Mouse (Mus musculus) limb, embryonic 13.5 days (tissue): ENCODE results near the gene Olfr541. TPM values are rescaled to one million over a fixed set of nuclear protein-coding genes. Genes with fewer than 3 reads are reported as not detected.
"Not testable (repeated sequence)": the region's sequence is repeated elsewhere in the genome, so short reads cannot be mapped to it uniquely, and the experiment has no call there.

Source experiments
- ATAC-seq: fragments of 200-750 bp; cut with Nextera tagmentation; 2 replicates; pipeline ENCODE4 v1.8.0; 2017; ENCODE audit warnings: low read depth, moderate number of reproducible peaks, moderate TSS enrichment; ENCODE audit not compliant: low FRiP score
- H3K27ac ChIP-seq: fragments of 300-500 bp; sonication (generic); 2 replicates; pipeline ENCODE4 v1.5.1; 2015; ENCODE audit warnings: inconsistent platforms, mild to moderate bottlenecking, moderate library complexity
- H3K27me3 ChIP-seq: fragments of 300-500 bp; sonication (generic); 2 replicates; pipeline ENCODE4 v1.6.1; 2015; ENCODE audit warnings: mild to moderate bottlenecking, inconsistent platforms
- H3K36me3 ChIP-seq: fragments of 300-500 bp; sonication (generic); 2 replicates; pipeline ENCODE4 v1.6.1; 2015; ENCODE audit warnings: inconsistent platforms, mild to moderate bottlenecking, moderate library complexity
- H3K4me1 ChIP-seq: fragments of 300-500 bp; sonication (generic); 2 replicates; pipeline ENCODE4 v1.6.1; 2015; ENCODE audit warnings: inconsistent platforms
- H3K4me2 ChIP-seq: fragments of 300-500 bp; sonication (generic); replicated peaks from 2 replicates; pipeline ENCODE4 v1.6.1; 2015; ENCODE audit warnings: inconsistent platforms, mild to moderate bottlenecking, moderate library complexity
- H3K4me3 ChIP-seq: fragments of 300-500 bp; sonication (generic); 2 replicates; pipeline ENCODE4 v1.5.1; 2015; ENCODE audit warnings: moderate library complexity, mild to moderate bottlenecking, inconsistent platforms
- H3K9ac ChIP-seq: fragments of 300-500 bp; sonication (generic); 2 replicates; pipeline ENCODE4 v1.6.1; 2015; ENCODE audit warnings: mild to moderate bottlenecking, inconsistent platforms
- H3K9me3 ChIP-seq: fragments of 300-500 bp; sonication (generic); 2 replicates; pipeline ENCODE4 v1.6.1; 2016; ENCODE audit warnings: inconsistent platforms
- WGBS: fragments of 180-500 bp; shearing (Covaris S2); methylation state at CpG from one replicate; pipeline ENCODE4 v1.1.7; 2015; 5-methylcytosine and 5-hydroxymethylcytosine counted together
- polyA plus RNA-seq: library from polyadenylated mRNA; unstranded; fragments of >200 nt; fragmentation: Nextera tagmentation; extraction: Ambion mirVana; gene quantifications from 2 replicates; pipeline ENCODE4 v1.2.1, GENCODE M21; 2015

Gene Olfr541
- not detected in 2 replicates for polyA plus RNA-seq

DNA sequence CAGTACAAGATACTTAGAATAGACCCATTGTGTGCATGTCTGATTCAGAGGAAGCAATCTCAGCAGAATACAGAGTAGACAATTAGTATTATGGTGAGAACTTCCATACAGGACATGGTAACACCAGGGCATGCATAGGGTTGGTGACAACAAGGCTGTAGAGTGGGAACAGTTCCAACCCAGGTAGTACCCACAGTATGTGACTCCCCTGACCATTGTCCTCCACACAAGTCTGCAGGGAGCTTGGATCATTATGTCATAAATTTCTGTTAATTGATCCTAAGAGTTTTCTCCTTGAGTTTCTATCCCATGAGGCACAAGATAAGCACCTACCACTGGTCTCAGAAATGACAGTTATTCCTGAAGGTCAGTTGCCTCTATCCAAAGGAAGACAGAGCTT is at the start of gene Olfr541:
TSS of gene Olfr541 (plus strand) at position 301 of the 400 bp plus-strand sequence.
- ATAC-seq: no peak
- H3K4me2 ChIP-seq: no peak within 1 kb of the TSS
- no peaks in the 10 kb centered on the region for H3K27me3 ChIP-seq
- no peaks in the 10 kb centered on the region for H3K4me1 ChIP-seq
- no peak within 1 kb of the TSS for H3K9ac ChIP-seq
- H3K27ac ChIP-seq: no peak within 1 kb of the TSS
- H3K4me3 ChIP-seq: no peak within 1 kb of the TSS
- no peaks in the 10 kb centered on the region for H3K36me3 ChIP-seq
- no peaks in the 10 kb centered on the region for H3K9me3 ChIP-seq

DNA sequence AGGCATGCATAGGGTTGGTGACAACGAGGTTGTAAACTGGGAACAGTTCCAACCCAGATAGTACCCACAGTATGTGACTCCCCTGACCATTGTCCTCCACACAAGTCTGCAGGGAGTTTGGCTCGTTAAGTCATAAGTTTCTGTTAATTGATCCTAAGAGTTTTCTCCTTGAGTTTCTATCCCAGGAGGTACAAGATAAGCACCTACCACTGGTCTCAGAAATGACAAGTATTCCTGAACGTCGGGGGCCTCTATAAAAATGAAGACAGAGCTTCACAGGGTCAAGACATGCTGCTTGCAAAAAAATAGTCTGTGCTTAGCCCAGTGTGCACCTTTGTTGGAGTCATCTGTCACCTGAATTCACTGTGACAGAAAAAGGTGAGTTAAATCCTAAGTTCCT is 37.4 kb upstream of the Olfr541 start, which contains the start of gene Olfr539:
TSS of gene Olfr539 (plus strand) at position 301 of the 400 bp plus-strand sequence.
- H3K4me1 ChIP-seq: no peaks in the 10 kb centered on the region
- H3K27ac ChIP-seq: no peak within 1 kb of the TSS
- H3K9me3 ChIP-seq: no peaks in the 10 kb centered on the region
- WGBS: 67% methylated on average over 4 of the region's 4 CpGs
- H3K4me3 ChIP-seq: no peak within 1 kb of the TSS
- H3K36me3 ChIP-seq: no peaks in the 10 kb centered on the region
- H3K9ac ChIP-seq: no peak within 1 kb of the TSS
- no peak for ATAC-seq
- no peak within 1 kb of the TSS for H3K4me2 ChIP-seq
- H3K27me3 ChIP-seq: no peaks in the 10 kb centered on the region

DNA sequence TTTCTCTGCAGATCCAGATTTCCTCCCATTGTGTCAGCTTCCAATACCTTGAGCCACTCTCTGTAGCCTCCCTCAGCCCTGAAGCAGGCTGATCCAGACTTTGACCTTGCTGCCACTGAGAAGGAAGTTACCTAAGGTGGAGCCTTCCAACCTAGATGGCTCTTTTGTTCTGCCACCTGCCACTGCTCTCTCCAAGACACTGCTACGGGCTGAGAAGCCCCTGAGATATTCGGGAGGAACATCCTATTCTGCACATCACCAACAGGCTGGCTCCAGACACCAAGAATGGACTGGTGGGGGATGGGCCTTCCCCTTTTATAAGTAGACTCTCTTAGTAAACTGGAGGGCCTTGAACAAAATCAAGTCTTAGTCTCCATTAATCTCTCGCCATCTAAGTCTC is 26.4 kb upstream of the Olfr541 start:
- not testable (repeated sequence) for H3K9ac ChIP-seq, H3K4me3 ChIP-seq, H3K9me3 ChIP-seq, ATAC-seq, H3K36me3 ChIP-seq, H3K27ac ChIP-seq, H3K4me2 ChIP-seq, H3K4me1 ChIP-seq, H3K27me3 ChIP-seq
- WGBS: 94% methylated on average over 3 of the region's 3 CpGs

DNA sequence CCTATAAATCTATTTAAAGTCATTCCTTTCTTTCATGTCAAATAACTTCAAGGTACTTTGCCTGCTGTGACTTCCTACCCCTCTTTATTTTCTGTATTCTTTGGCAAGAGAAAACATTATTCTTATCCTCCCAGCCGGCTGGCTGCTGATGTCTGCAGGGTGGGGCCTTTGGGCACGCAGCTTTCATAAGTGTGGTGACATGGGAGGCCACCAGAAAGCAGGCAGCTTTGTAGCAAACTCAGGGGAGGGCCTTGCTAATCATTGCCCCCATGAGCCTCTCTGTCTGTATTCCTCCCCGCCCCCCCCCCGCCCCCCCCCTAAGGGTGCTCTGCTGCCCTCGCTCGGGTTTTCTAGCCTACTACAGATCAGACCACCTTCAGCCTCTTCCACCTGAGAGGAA is 21.2 kb upstream of the Olfr541 start:
- Histone ChIP-seq H3K4me2 (peak overlapping the region; percentile 31; the same call in 1 of the 2 replicates), H3K9me3 (peaks cover 12% of the 10 kb centered on the region), H3K27ac (no peak overlapping the region), H3K27me3 (no peaks in the 10 kb centered on the region), H3K4me3 (no peak overlapping the region), H3K4me1 (no peaks in the 10 kb centered on the region; the same call in 1 of the 2 replicates), H3K36me3 (no peaks in the 10 kb centered on the region), H3K9ac (no peak overlapping the region)
- ATAC-seq: no peak
- 0% methylated on average over 6 of the region's 6 CpGs for WGBS

- not testable (repeated sequence) for H3K4me1 ChIP-seq, H3K36me3 ChIP-seq, H3K27me3 ChIP-seq, ATAC-seq, H3K27ac ChIP-seq, H3K9me3 ChIP-seq, H3K4me3 ChIP-seq, H3K4me2 ChIP-seq, H3K9ac ChIP-seq
- 72% methylated on average over 4 of the region's 4 CpGs for WGBS
Measured at GRCm38 (mm10) chr7:140679591-140679990, 17.5 kb upstream of the Olfr541 start.

- H3K4me3 ChIP-seq: no peak within 1 kb of the TSS
- no peaks in the 10 kb centered on the region for H3K4me1 ChIP-seq
- no peak within 1 kb of the TSS for H3K4me2 ChIP-seq
- no peak within 1 kb of the TSS for H3K9ac ChIP-seq
- no peak for ATAC-seq
- H3K9me3 ChIP-seq: peaks cover 7% of the 10 kb centered on the region; the same call in 1 of the 2 replicates
- 94% methylated on average over 1 of the region's 1 CpGs for WGBS
- H3K27me3 ChIP-seq: no peaks in the 10 kb centered on the region
- no peak within 1 kb of the TSS for H3K27ac ChIP-seq
- H3K36me3 ChIP-seq: no peaks in the 10 kb centered on the region
Measured at GRCm38 (mm10) chr7:140681651-140682050, 15.4 kb upstream of the Olfr541 start, which contains the start of gene Olfr45. Gene Olfr45 (plus strand): TSS chr7:140681951.

DNA sequence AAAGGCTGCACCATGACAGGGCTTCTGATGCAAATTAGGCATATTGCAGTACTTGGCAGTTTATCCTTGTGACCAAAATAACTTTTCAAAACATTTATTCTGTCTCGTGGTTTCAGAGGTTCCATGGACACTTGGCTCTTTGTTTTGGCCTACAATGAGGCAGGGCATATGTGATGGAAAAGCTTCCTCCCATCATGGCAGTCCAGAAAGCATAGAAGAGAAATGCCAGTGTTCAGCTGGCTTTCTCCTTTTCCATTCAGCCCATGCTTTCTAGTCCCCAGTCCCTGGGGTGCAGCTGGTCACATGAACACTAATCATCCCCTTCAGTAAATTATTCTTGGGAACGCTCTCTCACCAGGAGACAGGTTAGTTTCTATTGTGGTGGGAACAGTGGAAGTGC is 9.3 kb downstream of the Olfr541 start:
- 84% methylated on average over 2 of the region's 2 CpGs for WGBS
- ATAC-seq: no peak
- H3K4me1 ChIP-seq: no peaks in the 10 kb centered on the region
- no peak overlapping the region for H3K4me2 ChIP-seq
- H3K27me3 ChIP-seq: no peaks in the 10 kb centered on the region
- H3K9ac ChIP-seq: no peak overlapping the region
- no peak overlapping the region for H3K27ac ChIP-seq
- no peaks in the 10 kb centered on the region for H3K36me3 ChIP-seq
- no peaks in the 10 kb centered on the region for H3K9me3 ChIP-seq
- no peak overlapping the region for H3K4me3 ChIP-seq

DNA sequence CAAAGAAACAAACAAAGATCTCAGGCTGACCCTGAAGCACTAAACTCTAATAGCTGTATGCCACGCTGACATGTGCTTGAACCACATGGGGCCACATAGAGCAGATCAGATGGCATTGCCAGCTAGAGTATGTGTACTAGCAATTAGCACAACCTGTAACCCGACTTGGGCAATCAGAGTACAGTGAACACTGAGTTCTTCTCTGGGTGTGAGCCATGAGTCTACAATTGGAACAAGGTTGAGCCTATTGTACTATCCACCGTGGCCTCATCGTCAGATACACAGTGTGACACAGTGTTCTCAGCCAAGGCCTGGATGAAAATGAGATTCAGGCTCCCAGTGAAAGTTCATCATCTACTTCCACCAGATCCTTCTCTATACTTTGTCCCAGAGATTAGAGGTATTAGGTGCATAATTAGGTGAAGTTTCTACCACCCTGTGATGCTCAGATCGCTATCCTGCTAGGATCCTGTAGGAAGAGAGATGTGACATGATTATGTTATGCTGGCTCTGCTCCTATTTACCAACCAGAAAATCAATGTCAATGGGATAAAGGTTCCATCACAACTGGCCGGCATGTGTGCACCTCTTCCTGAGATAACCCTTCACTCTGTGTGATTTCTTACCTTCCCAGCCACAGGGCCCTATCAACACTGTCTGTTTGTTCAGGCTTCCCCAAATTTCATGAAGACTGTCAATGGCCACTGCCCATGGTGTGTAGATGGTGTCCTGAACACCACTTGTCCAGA is 10.6 kb downstream of the Olfr541 start:
- H3K27ac ChIP-seq: no peak overlapping the region
- no peaks in the 10 kb centered on the region for H3K36me3 ChIP-seq
- ATAC-seq: no peak
- no peaks in the 10 kb centered on the region for H3K9me3 ChIP-seq
- no peaks in the 10 kb centered on the region for H3K27me3 ChIP-seq
- H3K4me2 ChIP-seq: no peak overlapping the region
- H3K9ac ChIP-seq: no peak overlapping the region
- no peaks in the 10 kb centered on the region for H3K4me1 ChIP-seq
- no peak overlapping the region for H3K4me3 ChIP-seq
- 82% methylated on average over 6 of the region's 6 CpGs for WGBS

DNA sequence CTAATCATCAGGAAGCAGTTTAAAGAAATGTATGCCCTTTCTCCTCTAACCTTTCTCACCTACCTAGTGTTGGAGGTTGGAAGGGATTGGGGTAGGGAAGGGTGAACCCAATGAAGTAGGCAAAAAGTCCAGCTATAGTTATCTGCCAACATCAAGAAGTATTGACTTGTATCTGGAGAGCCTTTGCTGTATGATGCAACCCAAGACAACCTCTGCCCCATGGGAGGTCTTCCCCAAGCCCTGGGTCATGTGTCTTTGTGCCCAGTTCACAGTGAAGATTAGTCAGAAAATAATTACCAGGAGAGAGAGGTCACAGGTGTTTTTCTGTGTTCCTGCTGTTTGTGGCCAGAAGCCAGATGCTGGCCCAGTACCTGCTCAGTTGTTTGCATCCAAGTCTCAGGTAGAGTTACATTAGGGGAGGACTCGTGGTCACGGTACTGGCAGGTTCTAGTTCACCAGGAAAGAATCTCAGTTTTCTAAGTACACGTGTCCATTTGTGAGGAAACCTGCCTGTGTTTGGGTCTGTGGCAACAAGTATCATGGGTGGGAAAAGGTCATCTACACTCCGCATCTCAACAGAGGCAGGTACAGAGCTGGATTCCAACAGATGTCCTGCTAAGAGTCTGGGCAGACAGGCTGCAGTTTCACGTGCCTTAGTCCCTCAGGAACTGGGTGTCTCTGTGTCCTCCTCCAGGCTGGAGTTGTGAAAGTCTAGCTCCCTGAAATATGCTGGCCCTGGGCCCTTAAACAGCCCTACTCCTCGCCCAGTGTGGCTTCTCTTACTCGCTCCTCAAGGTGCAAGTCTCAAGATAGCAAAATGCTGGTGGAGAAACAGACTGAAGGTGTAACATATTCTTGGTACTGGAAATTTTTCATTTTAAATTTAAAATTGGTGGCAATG is 20.3 kb downstream of the Olfr541 start:
- Histone ChIP-seq H3K27ac (no peak overlapping the region), H3K36me3 (no peaks in the 10 kb centered on the region), H3K4me1 (no peaks in the 10 kb centered on the region), H3K4me3 (no peak overlapping the region), H3K4me2 (no peak overlapping the region), H3K27me3 (no peaks in the 10 kb centered on the region), H3K9me3 (no peaks in the 10 kb centered on the region), H3K9ac (no peak overlapping the region)
- ATAC-seq: no peak
- WGBS: 82% methylated on average over 7 of the region's 7 CpGs

DNA sequence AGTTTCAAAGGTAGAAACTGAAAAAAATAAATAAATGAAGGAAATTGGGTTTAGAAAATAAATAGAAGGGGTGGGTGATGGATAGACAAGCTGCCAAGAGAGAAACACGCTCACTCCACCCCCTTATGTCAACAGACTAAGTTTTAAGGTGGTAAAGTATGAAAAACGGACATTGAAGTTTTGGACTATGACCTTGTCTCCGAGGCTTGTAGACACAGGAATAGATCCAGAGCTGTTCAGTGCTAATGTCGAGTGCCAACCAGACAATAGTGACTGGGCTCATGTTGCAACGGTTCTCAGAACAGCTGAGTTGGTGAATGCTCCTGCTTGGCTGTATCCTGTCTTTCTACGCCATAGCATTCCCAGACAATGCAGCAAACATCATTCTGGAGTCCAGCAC is 24.0 kb downstream of the Olfr541 start:
- no peak for ATAC-seq
- Histone ChIP-seq H3K36me3 (no peaks in the 10 kb centered on the region), H3K4me1 (no peaks in the 10 kb centered on the region), H3K4me3 (no peak overlapping the region), H3K4me2 (no peak overlapping the region), H3K27me3 (no peaks in the 10 kb centered on the region), H3K9me3 (no peaks in the 10 kb centered on the region), H3K9ac (no peak overlapping the region), H3K27ac (no peak overlapping the region)
- WGBS: 83% methylated on average over 6 of the region's 6 CpGs

DNA sequence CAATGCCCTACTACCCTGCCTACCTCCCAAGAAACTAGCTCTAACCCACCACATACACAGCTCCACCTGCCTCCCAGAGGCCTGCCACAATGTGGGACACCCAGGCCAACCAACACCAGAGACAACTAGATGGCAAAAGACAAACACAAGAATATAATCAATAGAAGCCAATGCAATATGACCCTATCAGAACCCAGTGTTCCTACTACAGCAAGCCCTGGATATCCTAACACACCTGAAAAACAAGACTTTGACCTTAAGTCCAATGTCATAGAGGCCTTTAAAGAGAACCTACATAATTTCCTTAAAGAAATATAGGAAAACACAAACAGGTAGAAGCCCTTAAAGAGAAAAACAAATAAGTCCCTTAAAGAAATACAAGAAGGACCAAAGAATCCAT is 28.5 kb downstream of the Olfr541 start:
- Histone ChIP-seq H3K4me2 (no peak overlapping the region), H3K9ac (no peak overlapping the region), H3K4me3 (no peak overlapping the region), H3K27me3 (no peaks in the 10 kb centered on the region), H3K9me3 (0 out of 2 replicates have a peak, but pooled peaks cover 5% of the 10 kb centered on the region), H3K36me3 (no peaks in the 10 kb centered on the region), H3K27ac (no peak overlapping the region), H3K4me1 (no peaks in the 10 kb centered on the region)
- no peak for ATAC-seq

DNA sequence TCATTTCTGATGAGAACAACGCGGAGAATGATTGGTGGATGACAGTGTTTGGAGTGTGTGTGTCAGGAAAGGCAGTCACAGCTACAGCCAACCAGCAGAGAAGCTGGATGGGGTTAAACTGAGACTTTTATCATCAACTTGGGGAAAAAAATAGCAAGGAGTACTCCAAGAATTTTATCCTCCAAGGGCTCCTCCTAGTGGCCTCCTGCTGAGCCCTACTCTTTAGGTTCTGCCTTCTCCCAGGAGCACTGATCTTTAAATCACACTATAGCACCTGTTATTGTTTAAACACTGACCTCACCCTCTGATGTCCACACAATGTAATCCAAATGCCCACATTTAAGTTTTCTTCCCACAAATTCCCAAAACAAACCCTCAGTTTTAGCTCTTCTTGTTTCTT is 36.1 kb downstream of the Olfr541 start:
- no peak for ATAC-seq
- H3K4me2 ChIP-seq: no peak overlapping the region

More for the DNA sequence above, 36.1 kb downstream of the Olfr541 start:
- Histone ChIP-seq H3K36me3 (no peaks in the 10 kb centered on the region), H3K4me3 (no peak overlapping the region), H3K27ac (no peak overlapping the region), H3K9ac (no peak overlapping the region), H3K27me3 (no peaks in the 10 kb centered on the region), H3K9me3 (no peaks in the 10 kb centered on the region), H3K4me1 (no peaks in the 10 kb centered on the region)
- WGBS: 79% methylated on average over 2 of the region's 2 CpGs
